Mouse (Mus musculus) hindbrain, embryonic 15.5 days (tissue): ENCODE results near the gene Tcfl5. TPM values are rescaled to one million over a fixed set of nuclear protein-coding genes. Genes with fewer than 3 reads are reported as not detected.

Experiments used
- ATAC-seq: fragments of 200-750 bp; cut with Nextera tagmentation; 2 replicates; pipeline ENCODE4 v1.8.0; 2017; ENCODE audit warnings: low read depth, moderate number of reproducible peaks, moderate TSS enrichment; ENCODE audit not compliant: low FRiP score
- H3K27ac ChIP-seq: fragments of 300-500 bp; sonication (generic); replicated peaks from 2 replicates; pipeline ENCODE4 v1.5.1; 2015; ENCODE audit warnings: mild to moderate bottlenecking, inconsistent platforms
- H3K27me3 ChIP-seq: fragments of 300-500 bp; sonication (generic); 2 replicates; pipeline ENCODE4 v1.6.1; 2015; ENCODE audit warnings: control low read depth, inconsistent platforms
- H3K36me3 ChIP-seq: fragments of 300-500 bp; sonication (generic); 2 replicates; pipeline ENCODE4 v1.6.1; 2015; ENCODE audit warnings: control low read depth, inconsistent platforms
- H3K4me1 ChIP-seq: fragments of 300-500 bp; sonication (generic); replicated peaks from 2 replicates; pipeline ENCODE4 v1.6.1; 2015; ENCODE audit warnings: control low read depth, inconsistent platforms
- H3K4me2 ChIP-seq: fragments of 300-500 bp; sonication (generic); 2 replicates; pipeline ENCODE4 v1.6.1; 2015; ENCODE audit warnings: moderate library complexity, mild to moderate bottlenecking, inconsistent platforms
- H3K4me3 ChIP-seq: fragments of 300-500 bp; sonication (generic); 2 replicates; pipeline ENCODE4 v1.5.1; 2015; ENCODE audit warnings: mild to moderate bottlenecking, inconsistent platforms
- H3K9ac ChIP-seq: fragments of 300-500 bp; sonication (generic); 2 replicates; pipeline ENCODE4 v1.6.1; 2015; ENCODE audit warnings: inconsistent platforms
- H3K9me3 ChIP-seq: fragments of 300-500 bp; sonication (generic); 2 replicates; pipeline ENCODE4 v1.6.1; 2016; ENCODE audit warnings: control low read depth, inconsistent platforms
- WGBS: fragments of 180-500 bp; shearing (Covaris S2); methylation state at CpG from one replicate; pipeline ENCODE4 v1.1.7; 2015; 5-methylcytosine and 5-hydroxymethylcytosine counted together
- polyA plus RNA-seq: library from polyadenylated mRNA; unstranded; fragments of >200 nt; fragmentation: Nextera tagmentation; extraction: Ambion mirVana; gene quantifications from 2 replicates; pipeline ENCODE4 v1.2.1, GENCODE M21; 2015

The Tcfl5 gene
- polyA plus RNA-seq, 1 experiment from 2014 or later: 0.96 TPM

DNA sequence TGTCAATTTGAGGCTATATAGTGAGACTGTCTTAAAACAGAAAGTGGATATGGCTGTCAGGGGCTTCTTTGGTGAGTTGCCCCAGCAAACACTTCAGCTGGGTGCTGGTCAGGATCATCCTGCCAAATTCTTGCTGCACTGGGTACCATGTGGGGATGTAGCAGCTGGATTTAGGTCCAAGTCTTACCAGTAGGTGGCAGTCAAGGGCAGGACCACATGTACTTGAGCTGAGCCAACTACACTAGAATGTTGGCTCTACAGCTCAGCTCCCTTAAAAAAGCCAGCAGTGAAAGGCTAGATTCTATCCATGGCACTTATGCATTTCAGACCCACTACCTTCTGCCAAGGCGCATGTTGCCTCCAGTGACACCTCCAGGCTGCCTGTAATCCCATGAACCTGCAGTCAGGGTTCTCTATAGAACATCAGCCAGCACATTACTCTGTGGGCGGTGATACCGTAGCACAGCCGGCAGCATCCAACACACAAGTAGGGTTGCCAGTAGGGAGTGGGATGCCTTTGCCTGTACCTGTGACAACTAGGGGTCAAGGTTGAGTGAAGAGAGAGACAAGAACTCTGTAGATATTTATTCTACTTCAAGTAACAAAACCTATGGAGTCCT, 15.0 kb upstream of the Tcfl5 start:
- Histone ChIP-seq H3K9me3 (no peaks in the 10 kb centered on the region), H3K4me3 (no peak overlapping the region), H3K27me3 (no peaks in the 10 kb centered on the region), H3K9ac (no peak overlapping the region), H3K4me1 (peaks cover 5% of the 10 kb centered on the region), H3K36me3 (peaks cover 5% of the 10 kb centered on the region; the same call in 1 of the 2 replicates), H3K27ac (no peak overlapping the region), H3K4me2 (no peak overlapping the region)
- ATAC-seq: no peak
- 69% methylated on average over 4 of the region's 4 CpGs for WGBS

DNA sequence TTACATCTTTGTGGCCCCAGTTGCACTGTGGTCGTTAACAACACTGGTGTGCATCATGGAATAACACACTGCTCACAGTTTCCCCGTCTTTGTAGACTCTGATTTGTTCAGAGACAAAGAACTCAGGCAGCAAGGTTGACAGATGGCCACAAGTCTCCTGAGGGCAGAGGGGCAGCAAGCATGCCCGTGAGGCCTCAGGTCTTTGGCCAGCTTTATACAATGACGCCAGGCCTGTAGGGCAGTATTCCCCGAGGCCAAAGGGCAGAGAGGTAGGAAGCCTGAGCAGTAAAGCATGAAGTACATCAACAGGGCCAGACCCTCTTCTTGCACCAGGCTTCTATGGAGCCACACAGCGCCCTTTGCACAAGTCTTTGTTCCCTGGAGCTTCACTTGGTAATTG, 12.6 kb upstream of the Tcfl5 start:
- WGBS: 34% methylated on average over 6 of the region's 6 CpGs

DNA sequence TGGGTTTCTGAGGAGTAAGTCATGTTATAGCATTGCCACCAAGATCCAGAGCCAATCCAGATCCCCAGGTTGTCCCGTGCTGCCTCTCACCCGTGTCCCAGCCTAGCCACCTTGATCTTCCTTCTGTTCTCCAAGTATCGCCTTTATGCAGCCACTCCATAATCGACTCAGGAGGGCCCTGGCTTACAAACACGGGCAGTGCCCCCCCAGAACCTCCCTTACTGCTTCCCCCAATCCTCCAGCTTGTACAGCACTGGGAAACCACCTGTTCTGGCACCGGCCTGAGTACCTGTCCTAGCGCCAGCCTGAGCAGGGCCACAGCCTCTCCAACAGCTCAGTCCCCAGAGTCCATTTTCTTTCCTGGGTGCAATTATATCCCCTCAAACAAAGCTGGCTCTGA, 12.2 kb upstream of the Tcfl5 start:
- Histone ChIP-seq H3K4me2 (no peak overlapping the region), H3K36me3 (no peaks in the 10 kb centered on the region), H3K4me3 (no peak overlapping the region), H3K27ac (no peak overlapping the region), H3K9ac (no peak overlapping the region), H3K4me1 (peaks cover 5% of the 10 kb centered on the region), H3K9me3 (no peaks in the 10 kb centered on the region), H3K27me3 (no peaks in the 10 kb centered on the region)
- WGBS: 85% methylated on average over 7 of the region's 7 CpGs
- no peak for ATAC-seq

More for the DNA sequence above, 12.6 kb upstream of the Tcfl5 start:
- Histone ChIP-seq H3K27me3 (no peaks in the 10 kb centered on the region), H3K36me3 (no peaks in the 10 kb centered on the region), H3K4me2 (no peak overlapping the region), H3K9me3 (no peaks in the 10 kb centered on the region), H3K4me3 (no peak overlapping the region), H3K27ac (no peak overlapping the region), H3K4me1 (peaks cover 5% of the 10 kb centered on the region), H3K9ac (no peak overlapping the region)
- no peak for ATAC-seq

DNA sequence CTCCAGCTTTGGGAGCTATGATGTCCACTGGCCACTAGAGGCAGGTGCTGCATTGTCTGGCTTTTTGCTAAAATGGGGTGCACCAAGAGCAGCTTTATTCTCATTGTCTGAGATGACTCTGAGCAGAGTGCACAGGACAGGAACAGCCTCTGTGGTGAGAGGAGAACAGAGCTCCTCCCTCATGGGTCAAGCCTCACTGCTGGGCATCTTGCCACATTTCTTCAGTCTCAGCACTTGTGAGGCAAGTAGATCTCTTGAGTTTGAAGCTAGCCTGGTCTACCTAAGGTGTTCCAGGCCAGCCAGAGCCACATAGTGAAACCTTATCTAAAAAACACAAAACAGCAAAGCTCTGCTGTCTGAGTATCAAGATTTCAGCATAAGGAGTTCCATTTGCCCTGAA, 4.3 kb upstream of the Tcfl5 start:
- Histone ChIP-seq H3K9ac (no peak overlapping the region), H3K27me3 (peaks cover 21% of the 10 kb centered on the region), H3K9me3 (peaks cover 6% of the 10 kb centered on the region), H3K27ac (no peak overlapping the region), H3K36me3 (no peaks in the 10 kb centered on the region), H3K4me3 (no peak overlapping the region), H3K4me1 (peaks cover 4% of the 10 kb centered on the region), H3K4me2 (no peak overlapping the region)
- ATAC-seq: no peak

DNA sequence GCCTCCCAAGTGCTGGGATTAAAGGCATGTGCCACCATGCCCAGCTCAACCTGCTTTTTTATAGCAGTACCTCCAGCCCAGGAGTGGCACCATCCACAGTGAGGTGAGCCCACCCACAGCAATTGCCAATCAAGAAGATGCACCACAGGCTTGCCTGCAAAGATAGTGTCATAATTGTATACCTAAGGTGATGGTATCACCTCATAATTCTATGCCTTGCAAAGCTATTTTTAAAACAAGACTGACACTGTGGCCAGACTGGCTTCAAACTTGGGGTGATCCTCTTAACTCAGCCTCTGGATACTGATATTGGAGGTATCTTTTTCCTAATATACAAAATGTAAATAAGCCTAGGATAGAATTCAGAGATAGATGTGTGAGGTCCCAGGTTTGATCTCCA, 1.1 kb upstream of the Tcfl5 start:
- Histone ChIP-seq H3K36me3 (no peaks in the 10 kb centered on the region), H3K4me3 (no peak overlapping the region), H3K27me3 (peaks cover 46% of the 10 kb centered on the region), H3K4me2 (no peak overlapping the region), H3K4me1 (peaks cover 6% of the 10 kb centered on the region), H3K27ac (no peak overlapping the region), H3K9ac (no peak overlapping the region), H3K9me3 (peaks cover 6% of the 10 kb centered on the region)
- no peak for ATAC-seq

DNA sequence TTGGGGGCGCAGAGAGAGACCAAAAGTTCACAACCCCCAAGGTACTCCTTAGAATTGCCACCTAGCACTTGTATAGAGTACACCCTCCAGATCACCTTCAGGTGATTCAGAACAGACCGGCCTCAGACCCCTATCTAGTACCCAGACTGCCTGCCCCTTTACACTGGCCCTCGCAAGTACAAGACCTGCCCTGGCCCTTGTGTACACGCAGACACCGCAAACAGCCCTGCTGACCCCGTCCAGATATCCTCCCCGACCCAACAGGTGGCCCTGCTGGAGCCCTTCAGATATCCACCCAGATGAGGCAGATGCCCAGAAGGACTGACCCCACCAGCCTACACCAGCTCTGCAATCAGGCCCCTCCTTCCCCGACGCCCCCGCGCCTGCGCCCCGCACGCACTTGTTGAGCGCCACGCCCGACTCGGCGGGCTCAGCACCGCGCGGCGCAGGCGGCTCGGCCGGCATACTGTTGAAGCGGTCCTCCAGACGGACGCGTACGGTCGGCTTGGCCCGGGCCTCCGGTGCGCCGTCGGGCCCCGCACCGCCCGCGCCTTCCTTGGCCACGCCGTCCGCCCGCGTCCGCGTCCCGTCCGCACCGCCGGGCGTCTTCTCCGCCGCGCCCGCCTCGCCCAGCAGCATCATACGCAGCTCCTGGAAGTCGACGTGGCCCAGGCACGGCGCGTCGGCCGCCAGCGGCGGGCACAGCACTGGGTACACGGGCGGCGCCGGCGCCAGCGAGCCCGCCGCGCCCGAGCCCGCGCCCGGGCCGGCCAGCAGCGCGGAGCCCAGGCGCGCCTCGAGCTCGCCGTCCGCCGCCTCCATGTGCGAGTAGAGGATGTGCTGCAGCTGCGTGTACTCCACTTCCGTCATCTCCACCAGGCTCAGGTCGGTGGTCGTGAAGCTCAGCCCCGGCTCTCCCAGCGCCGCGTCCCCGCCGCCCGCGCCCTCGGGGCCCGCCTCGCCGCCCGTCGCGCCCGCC, 643 bp downstream of the Tcfl5 start:
- ATAC-seq: 0 out of 2 replicates have a peak, but pooled peaks have one; percentile 56
- Histone ChIP-seq H3K36me3 (no peaks in the 10 kb centered on the region), H3K4me2 (peak overlapping the region; percentile 54), H3K9ac (no peak overlapping the region), H3K9me3 (peaks cover 6% of the 10 kb centered on the region), H3K4me3 (peak overlapping the region; percentile 42), H3K27ac (no peak overlapping the region), H3K27me3 (peaks cover 46% of the 10 kb centered on the region), H3K4me1 (peaks cover 6% of the 10 kb centered on the region)
- 2% methylated on average over 71 of the region's 112 CpGs for WGBS

DNA sequence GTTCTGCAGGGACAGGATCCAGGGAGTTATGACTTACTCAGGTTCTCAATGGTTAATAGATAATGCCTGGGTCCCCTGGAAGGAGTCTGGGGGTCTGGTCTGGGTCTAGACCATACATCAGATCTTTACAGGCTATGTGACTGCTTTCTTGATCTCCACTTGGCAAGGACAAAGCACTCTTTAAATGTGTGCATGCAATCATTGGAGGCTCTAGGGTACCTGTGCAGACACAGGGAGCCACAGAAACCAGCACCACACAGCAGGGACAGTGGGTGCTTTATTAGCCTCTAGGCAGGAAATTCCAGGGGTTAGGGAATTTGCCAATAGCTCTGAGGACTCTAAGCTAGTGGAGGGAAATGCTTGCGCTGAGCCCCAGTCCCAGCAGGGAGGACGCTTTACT, 30.6 kb downstream of the Tcfl5 start:
- WGBS: 80% methylated on average over 2 of the region's 2 CpGs

DNA sequence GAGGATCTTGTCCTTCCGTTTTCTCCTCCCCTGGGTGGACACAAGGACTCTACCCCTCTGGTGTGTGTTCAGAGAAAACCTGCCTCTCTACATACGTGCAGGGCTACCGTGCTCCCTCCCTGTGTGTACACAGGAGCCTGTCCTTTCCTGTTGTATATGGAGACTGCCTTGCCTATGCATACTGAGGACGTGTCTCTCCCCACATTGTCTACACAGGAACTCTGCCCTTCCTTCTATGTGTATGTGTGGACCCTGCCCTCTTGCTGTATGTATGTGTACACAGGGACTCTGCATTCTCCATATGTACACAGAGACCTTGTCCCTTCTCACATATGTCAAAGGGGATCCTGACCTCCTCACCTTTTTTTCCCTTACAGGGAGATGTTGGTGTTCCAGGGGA, 32.2 kb downstream of the Tcfl5 start:
- no peak overlapping the region for H3K9ac ChIP-seq
- no peaks in the 10 kb centered on the region for H3K27me3 ChIP-seq
- H3K4me3 ChIP-seq: no peak overlapping the region
- H3K4me1 ChIP-seq: no peaks in the 10 kb centered on the region
- no peaks in the 10 kb centered on the region for H3K36me3 ChIP-seq
- ATAC-seq: no peak
- H3K27ac ChIP-seq: no peak overlapping the region
- H3K4me2 ChIP-seq: no peak overlapping the region
- no peaks in the 10 kb centered on the region for H3K9me3 ChIP-seq
- WGBS: 84% methylated on average over 4 of the region's 4 CpGs

More for the DNA sequence above, 30.6 kb downstream of the Tcfl5 start:
- Histone ChIP-seq H3K9me3 (no peaks in the 10 kb centered on the region), H3K4me3 (no peak overlapping the region), H3K4me1 (no peaks in the 10 kb centered on the region), H3K9ac (no peak overlapping the region), H3K27me3 (no peaks in the 10 kb centered on the region), H3K27ac (no peak overlapping the region), H3K36me3 (no peaks in the 10 kb centered on the region), H3K4me2 (no peak overlapping the region)
- no peak for ATAC-seq

DNA sequence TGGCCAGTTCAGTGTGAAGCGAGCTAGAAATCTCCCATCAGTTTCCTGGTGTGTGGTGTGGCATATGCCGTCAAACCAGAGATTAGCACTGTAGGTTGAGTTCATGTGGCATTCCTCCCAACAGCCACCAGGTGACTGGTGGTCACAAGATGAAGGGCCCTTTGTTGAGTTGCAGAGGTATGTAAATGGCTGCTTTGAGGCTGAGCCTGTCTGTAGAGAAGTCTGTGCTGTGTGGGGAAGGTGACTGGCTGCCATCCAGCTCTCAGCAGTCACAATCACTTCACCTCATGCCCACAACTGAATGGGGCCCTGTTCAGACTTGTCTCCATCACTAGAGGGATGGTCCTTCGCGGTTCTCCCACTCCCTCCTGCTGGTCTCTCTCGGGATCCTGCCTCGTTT, 37.7 kb downstream of the Tcfl5 start:
- 49% methylated on average over 6 of the region's 6 CpGs for WGBS
- no peak overlapping the region for H3K4me3 ChIP-seq
- ATAC-seq: no peak
- H3K4me1 ChIP-seq: peaks cover 14% of the 10 kb centered on the region
- no peak overlapping the region for H3K9ac ChIP-seq
- no peak overlapping the region for H3K27ac ChIP-seq
- H3K27me3 ChIP-seq: no peaks in the 10 kb centered on the region
- no peak overlapping the region for H3K4me2 ChIP-seq
- no peaks in the 10 kb centered on the region for H3K9me3 ChIP-seq
- no peaks in the 10 kb centered on the region for H3K36me3 ChIP-seq

DNA sequence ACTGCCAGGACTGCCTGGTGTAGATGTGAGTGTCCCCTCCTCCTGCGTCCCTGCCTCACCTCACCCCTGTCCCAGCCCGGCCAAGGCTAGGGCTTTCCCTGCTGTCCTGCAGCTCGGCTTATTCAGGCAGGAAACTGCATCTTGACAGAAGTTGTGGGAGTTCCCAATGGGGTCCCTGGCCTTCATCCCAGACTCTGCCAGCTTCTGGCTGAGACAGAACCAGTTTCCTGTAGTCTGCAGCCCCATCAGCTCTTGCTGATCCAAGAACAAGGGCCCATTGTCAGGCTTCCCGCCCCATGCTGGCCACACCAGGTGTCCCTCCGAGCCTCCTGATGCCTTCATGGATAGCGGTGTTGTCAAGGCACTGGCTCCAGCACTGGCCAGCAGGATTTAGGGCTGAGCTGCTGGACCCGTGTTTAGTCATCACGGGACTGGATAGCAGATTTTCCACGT, 41.9 kb downstream of the Tcfl5 start:
- Histone ChIP-seq H3K27ac (peak overlapping the region; percentile 72), H3K4me2 (no peak overlapping the region), H3K4me3 (no peak overlapping the region), H3K27me3 (peaks cover 3% of the 10 kb centered on the region), H3K36me3 (no peaks in the 10 kb centered on the region; the same call in 1 of the 2 replicates), H3K9me3 (no peaks in the 10 kb centered on the region), H3K9ac (no peak overlapping the region), H3K4me1 (peaks cover 32% of the 10 kb centered on the region)
- 10% methylated on average over 9 of the region's 9 CpGs for WGBS
- ATAC-seq: peak; percentile 78

DNA sequence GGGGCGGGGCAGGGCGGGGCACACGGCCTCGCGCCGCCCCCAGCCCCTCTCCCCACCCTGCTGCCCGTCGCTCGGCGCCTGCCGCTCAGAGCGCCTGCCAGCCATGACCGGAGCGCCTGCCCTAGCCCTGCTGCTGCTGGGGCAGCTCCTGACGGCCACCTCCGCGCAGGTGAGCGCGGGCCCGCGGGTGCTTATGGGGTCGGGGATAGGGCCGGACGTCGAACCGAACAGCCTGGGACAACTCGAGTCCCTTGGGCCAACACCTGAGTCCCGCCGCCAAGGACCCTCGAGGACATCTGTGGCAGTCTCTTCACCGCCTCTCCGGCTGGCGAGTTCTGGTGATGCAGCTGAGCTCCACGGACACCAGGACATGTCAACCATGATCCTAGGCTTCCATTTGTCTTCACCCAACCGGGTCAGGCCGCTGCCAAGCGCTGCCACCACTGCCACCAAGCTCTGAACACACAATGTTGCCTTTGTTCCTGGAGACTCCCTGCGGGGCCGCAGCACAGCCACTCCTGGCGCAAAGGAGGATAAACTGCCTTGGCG, 44.3 kb downstream of the Tcfl5 start:
- peak; percentile 17; the same call in 1 of the 2 replicates for ATAC-seq
- Histone ChIP-seq H3K9me3 (no peaks in the 10 kb centered on the region), H3K36me3 (peaks cover 19% of the 10 kb centered on the region), H3K9ac (peak overlapping the region; percentile 34), H3K27me3 (peaks cover 3% of the 10 kb centered on the region), H3K4me1 (peaks cover 32% of the 10 kb centered on the region), H3K27ac (peak overlapping the region; percentile 67), H3K4me3 (peak overlapping the region; percentile 35), H3K4me2 (peak overlapping the region; percentile 62)
- under 1% methylated on average over 40 of the region's 41 CpGs for WGBS

DNA sequence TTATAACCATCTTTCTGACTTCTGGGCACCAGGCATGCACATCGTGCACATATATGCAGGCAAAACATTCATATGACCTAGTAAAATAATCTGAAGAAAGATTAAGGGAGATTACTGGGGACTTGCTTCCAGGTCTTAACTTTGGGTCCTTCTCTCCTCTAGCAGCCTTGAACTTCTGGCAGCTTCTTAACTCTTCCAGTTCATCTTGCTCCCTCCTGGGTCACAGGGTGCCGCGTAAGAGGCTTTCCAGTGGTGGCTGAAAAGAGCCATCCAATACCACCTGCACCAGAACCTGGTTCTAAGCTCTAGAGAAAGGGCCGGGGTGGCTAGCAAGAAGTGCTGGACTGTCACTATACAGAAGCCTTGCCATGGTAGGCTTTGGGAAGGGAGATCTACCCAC, 45.0 kb downstream of the Tcfl5 start, which contains the start of gene Col9a3:
Col9a3 (plus strand) TSS at position 301 of the 400 bp plus-strand sequence.
- no peaks in the 10 kb centered on the region for H3K9me3 ChIP-seq
- no peak for ATAC-seq
- peak within 1 kb of the TSS; percentile 67 for H3K27ac ChIP-seq
- H3K9ac ChIP-seq: peak within 1 kb of the TSS; percentile 34
- H3K4me1 ChIP-seq: peaks cover 32% of the 10 kb centered on the region
- peaks cover 26% of the 10 kb centered on the region for H3K36me3 ChIP-seq
- peak within 1 kb of the TSS; percentile 62 for H3K4me2 ChIP-seq
- 48% methylated on average over 4 of the region's 4 CpGs for WGBS
- H3K27me3 ChIP-seq: peaks cover 3% of the 10 kb centered on the region
- peak within 1 kb of the TSS; percentile 35 for H3K4me3 ChIP-seq
